Mouse (Mus musculus) G1E (cell line): ENCODE results near the gene Myoz1. TPM values are rescaled to one million over a fixed set of nuclear protein-coding genes. Genes with fewer than 3 reads are reported as not detected.

Experiments
- ATAC-seq: 2 replicates; pipeline ENCODE4 v1.8.0; 2016; ENCODE audit warnings: mild to moderate bottlenecking; ENCODE audit not compliant: insufficient number of reproducible peaks, poor library complexity, low FRiP score, severe bottlenecking; ENCODE audit errors: extremely low read depth
- DNase-seq: peaks from one replicate; pipeline ENCODE4 v3.0.0; 2012; ENCODE audit warnings: low spot score
- H3K27me3 ChIP-seq: 2 replicates; pipeline ENCODE4 v1.6.1; 2012; ENCODE audit warnings: mild to moderate bottlenecking, low read length, inconsistent platforms; ENCODE audit not compliant: insufficient read depth
- H3K36me3 ChIP-seq: replicated peaks from 2 replicates; pipeline ENCODE3; 2012; ENCODE audit warnings: mild to moderate bottlenecking, inconsistent platforms
- H3K4me1 ChIP-seq: 2 replicates; pipeline ENCODE4 v1.6.1; 2012; ENCODE audit warnings: low read depth, low read length, inconsistent platforms, mixed read lengths; ENCODE audit not compliant: insufficient read depth
- H3K4me3 ChIP-seq: 2 replicates; pipeline ENCODE4 v1.5.1; 2012; ENCODE audit warnings: low read depth, mild to moderate bottlenecking, inconsistent platforms, low read length, moderate library complexity, mixed read lengths
- H3K9me3 ChIP-seq: replicated peaks from 2 replicates; pipeline ENCODE4 v1.6.1; 2012; ENCODE audit warnings: inconsistent platforms
- CTCF ChIP-seq: IDR thresholded peaks from 2 replicates; pipeline ENCODE4 v1.5.1; 2012; ENCODE audit warnings: low read depth, low read length, inconsistent platforms, mixed read lengths
- GATA1 ChIP-seq: IDR thresholded peaks from 2 replicates; pipeline ENCODE4 v1.6.1; 2012; ENCODE audit warnings: borderline replicate concordance, low read length, inconsistent platforms, mixed read lengths
- GATA2 ChIP-seq: IDR thresholded peaks from 2 replicates; pipeline ENCODE4 v1.6.1; 2012; ENCODE audit warnings: low read depth, low read length, inconsistent platforms, borderline replicate concordance
- POLR2AphosphoS5 ChIP-seq: IDR thresholded peaks from 2 replicates; pipeline ENCODE4 v1.6.1; 2012; ENCODE audit warnings: low read depth, low read length, inconsistent platforms; ENCODE audit not compliant: insufficient replicate concordance
- TAL1 ChIP-seq: conservative IDR thresholded peaks from 2 replicates; pipeline ENCODE4 v1.6.1; 2012; ENCODE audit warnings: low read depth, low read length, inconsistent platforms, mixed read lengths
- polyA plus RNA-seq: library from polyadenylated mRNA; stranded (reverse); fragments of >175 nt; gene quantifications from 2 replicates; pipeline ENCODE4 v1.2.3, GENCODE M21; 2012
- total RNA-seq, 2 experiments: library from RNA; stranded (forward) in 1 of 2; stranded (reverse) in 1 of 2; fragments of 200-1000 nt in 1 of 2; fragments of >200 nt in 1 of 2; fragmentation: Nextera tagmentation in 1 of 2; gene quantifications; 2 replicates each; pipeline ENCODE4 v1.2.3; 2014 to 2017

The Myoz1 gene
- total and polyA plus RNA-seq, 3 experiments, result not detected

DNA sequence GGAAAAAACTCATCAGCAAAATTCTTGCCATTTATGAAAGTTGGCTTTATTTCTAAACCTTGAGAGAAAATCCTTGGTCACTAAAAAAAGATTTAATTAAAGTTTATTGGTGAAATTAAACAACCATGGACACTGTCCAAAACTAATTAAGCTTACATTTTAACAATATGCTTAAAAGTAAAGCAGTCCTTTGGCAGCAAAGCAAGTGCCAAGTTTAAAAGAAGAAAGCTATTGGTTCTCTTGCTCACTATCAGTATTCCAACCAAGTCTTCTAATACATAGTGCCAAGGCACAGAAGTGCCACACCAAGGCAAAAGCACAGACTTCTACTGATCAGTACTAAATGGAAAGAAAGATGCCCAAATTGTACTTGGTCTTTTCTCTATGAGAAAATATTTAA lies 37.2 kb downstream of the Myoz1 start:
- TF ChIP-seq GATA1 (no peak), GATA2 (no peak)
- no peaks in the 10 kb centered on the region for H3K36me3 ChIP-seq

DNA sequence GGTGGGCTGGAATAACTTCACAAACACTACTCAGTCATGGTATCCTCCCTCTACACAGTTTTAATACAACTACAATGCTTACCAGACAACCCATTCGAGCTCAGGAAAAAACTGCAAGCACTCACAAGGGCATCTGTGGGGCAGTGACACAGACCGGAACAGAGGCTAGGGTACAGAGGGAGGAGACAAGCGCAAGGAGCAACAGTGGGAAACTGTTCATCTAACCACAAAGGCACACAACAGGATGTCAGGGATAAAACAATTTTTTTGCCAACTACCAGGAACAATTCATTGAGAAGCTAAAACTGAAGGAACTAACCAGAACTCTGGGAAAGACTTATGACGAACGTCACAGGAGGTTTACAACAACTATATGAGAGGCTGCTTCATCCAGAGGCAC lies 38.1 kb downstream of the Myoz1 start:
- no peaks in the 10 kb centered on the region for H3K9me3 ChIP-seq
- no peak overlapping the region for H3K4me3 ChIP-seq

More for the DNA sequence above, 37.2 kb downstream of the Myoz1 start:
- DNase-seq (no peak), ATAC-seq (no peak)
- Histone ChIP-seq H3K4me1 (no peaks in the 10 kb centered on the region; the same call in 1 of the 2 replicates), H3K9me3 (no peaks in the 10 kb centered on the region), H3K27me3 (no peaks in the 10 kb centered on the region), H3K4me3 (no peak overlapping the region)

DNA sequence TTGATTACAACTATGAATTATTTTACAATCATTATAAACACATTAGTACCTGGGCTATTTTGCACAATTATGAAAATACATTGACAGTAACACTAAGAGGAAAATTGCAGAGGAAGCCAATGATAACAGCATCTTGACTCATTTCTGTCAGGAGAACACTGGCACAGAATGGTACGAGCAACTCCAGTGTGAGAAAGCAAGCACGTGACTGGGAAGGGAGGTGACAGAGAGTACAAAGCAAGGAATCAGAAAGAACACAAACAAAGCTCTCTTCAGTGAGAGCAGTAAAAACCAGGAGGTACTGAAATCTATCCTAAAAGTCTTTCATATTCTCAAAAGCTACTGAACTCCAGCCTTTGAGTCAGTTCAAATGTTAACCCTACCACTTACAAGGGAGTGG lies 39.9 kb downstream of the Myoz1 start:
- H3K36me3 ChIP-seq, result no peaks in the 10 kb centered on the region
- H3K4me3 ChIP-seq, result no peak overlapping the region
- no peak for ATAC-seq
- no peaks in the 10 kb centered on the region for H3K27me3 ChIP-seq
- TF ChIP-seq GATA1 (no peak), GATA2 (no peak), TAL1 (no peak), CTCF (no peak), POLR2AphosphoS5 (no peak)
- H3K4me1 ChIP-seq, result peaks cover 2% of the 10 kb centered on the region; the same call in 1 of the 2 replicates
- no peak for DNase-seq
- H3K9me3 ChIP-seq, result no peaks in the 10 kb centered on the region

More for the DNA sequence above, 38.1 kb downstream of the Myoz1 start:
- no peak for ATAC-seq
- no peaks in the 10 kb centered on the region for H3K27me3 ChIP-seq
- TF ChIP-seq TAL1 (no peak), GATA2 (no peak), POLR2AphosphoS5 (no peak), CTCF (no peak), GATA1 (no peak)
- no peak for DNase-seq
- no peaks in the 10 kb centered on the region for H3K36me3 ChIP-seq
- H3K4me1 ChIP-seq, result no peaks in the 10 kb centered on the region; the same call in 1 of the 2 replicates

DNA sequence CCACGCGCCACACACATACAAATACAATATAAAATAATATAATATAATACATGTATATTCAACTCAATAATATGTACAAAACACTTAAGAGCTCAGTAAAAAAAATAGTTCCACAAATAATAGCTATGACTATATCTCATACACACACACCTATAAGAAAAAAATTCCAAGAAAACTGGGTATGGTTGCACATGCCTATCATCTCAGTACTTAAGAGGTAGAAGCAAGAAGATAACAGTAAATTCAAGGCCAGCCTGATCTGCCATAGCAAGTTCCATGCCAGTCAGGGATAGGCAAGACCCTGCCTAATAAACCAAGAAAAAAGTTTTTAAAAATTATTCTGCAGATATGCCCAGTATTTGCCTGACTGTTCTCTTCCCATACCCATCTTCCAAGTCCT lies 41.3 kb downstream of the Myoz1 start:
- no peak for TF ChIP-seq POLR2AphosphoS5
- DNase-seq, result no peak
- Histone ChIP-seq H3K4me1 (peaks cover 2% of the 10 kb centered on the region; the same call in 1 of the 2 replicates), H3K4me3 (no peak overlapping the region), H3K27me3 (no peaks in the 10 kb centered on the region), H3K9me3 (no peaks in the 10 kb centered on the region), H3K36me3 (no peaks in the 10 kb centered on the region)
- no peak for ATAC-seq

DNA sequence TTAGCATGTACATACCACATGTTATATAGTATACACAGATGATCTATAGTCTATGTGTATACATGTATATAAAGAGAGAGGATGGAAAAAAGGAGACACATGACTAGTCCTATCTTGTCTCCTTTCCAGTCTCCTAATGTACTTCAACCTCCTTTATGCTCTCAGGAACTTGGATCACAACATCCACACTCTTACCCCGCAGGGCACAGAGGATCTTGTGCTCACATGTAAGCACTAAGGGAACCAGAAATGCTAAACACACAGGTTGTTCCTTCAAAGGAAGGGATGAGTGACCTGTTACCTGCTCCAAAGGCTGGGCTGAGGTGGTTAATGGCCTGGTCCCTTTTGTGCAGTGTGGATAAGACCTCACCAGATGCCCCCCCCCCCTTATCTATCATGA lies 43.5 kb downstream of the Myoz1 start:
- ATAC-seq, result no peak
- Histone ChIP-seq H3K36me3 (no peaks in the 10 kb centered on the region), H3K9me3 (no peaks in the 10 kb centered on the region), H3K27me3 (no peaks in the 10 kb centered on the region), H3K4me1 (peaks cover 2% of the 10 kb centered on the region; the same call in 1 of the 2 replicates), H3K4me3 (no peak overlapping the region)
- TF ChIP-seq GATA2, result no peak
- no peak for TF ChIP-seq POLR2AphosphoS5
- TF ChIP-seq TAL1, result no peak
- no peak for TF ChIP-seq GATA1
- no peak for TF ChIP-seq CTCF
- DNase-seq, result no peak

DNA sequence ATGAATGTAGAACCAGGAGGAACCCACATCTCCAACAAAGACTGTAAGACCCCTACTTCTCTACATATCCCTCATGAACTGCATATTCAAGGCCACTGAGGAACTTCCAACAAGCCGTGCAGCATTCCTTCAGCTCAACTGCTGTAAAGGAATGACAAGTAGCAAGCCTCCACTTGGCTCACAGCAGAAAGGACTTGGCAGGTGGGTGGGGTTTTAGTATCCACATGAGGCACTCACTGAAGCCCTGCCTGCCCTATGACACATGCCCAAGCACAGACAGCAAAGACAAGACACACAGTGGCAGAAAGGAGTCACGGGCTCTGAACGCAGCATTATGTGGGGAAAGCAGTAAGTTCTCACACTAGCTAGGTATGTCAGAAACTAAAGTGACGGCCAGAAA lies 46.2 kb downstream of the Myoz1 start:
- Histone ChIP-seq H3K4me1 (peaks cover 2% of the 10 kb centered on the region; the same call in 1 of the 2 replicates), H3K9me3 (no peaks in the 10 kb centered on the region), H3K27me3 (no peaks in the 10 kb centered on the region), H3K36me3 (no peaks in the 10 kb centered on the region), H3K4me3 (no peak overlapping the region)
- ATAC-seq (no peak), DNase-seq (no peak)
- TF ChIP-seq TAL1 (no peak), GATA1 (no peak), GATA2 (no peak), POLR2AphosphoS5 (no peak), CTCF (no peak)

DNA sequence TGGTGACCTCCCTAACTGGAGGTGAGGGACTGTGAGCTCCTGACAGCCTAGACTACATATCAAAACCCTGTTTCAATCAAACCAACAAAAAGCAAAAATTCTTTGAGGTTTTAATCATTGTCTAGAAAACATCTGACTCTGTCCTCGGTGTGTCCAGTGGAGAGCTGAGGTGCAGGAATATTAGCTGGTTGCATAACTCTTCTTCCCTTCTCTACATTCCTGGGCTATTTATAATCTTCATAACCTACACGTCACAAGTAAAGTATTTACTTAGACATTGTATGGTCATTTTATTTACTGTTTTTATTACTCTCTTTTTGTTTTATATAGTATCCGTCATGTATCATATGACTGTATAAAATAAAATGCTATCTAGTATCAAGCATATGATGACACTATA lies 46.8 kb downstream of the Myoz1 start:
- no peak overlapping the region for H3K4me3 ChIP-seq
- TF ChIP-seq GATA1, result no peak
- no peak for TF ChIP-seq CTCF
- TF ChIP-seq TAL1, result no peak
- TF ChIP-seq GATA2, result no peak
- no peak for TF ChIP-seq POLR2AphosphoS5
- H3K36me3 ChIP-seq, result no peaks in the 10 kb centered on the region

More for the DNA sequence above, 46.8 kb downstream of the Myoz1 start:
- DNase-seq, result no peak
- Histone ChIP-seq H3K9me3 (no peaks in the 10 kb centered on the region), H3K4me1 (peaks cover 2% of the 10 kb centered on the region; the same call in 1 of the 2 replicates), H3K27me3 (no peaks in the 10 kb centered on the region)
- no peak for ATAC-seq
